In the genomic region with DNA sequence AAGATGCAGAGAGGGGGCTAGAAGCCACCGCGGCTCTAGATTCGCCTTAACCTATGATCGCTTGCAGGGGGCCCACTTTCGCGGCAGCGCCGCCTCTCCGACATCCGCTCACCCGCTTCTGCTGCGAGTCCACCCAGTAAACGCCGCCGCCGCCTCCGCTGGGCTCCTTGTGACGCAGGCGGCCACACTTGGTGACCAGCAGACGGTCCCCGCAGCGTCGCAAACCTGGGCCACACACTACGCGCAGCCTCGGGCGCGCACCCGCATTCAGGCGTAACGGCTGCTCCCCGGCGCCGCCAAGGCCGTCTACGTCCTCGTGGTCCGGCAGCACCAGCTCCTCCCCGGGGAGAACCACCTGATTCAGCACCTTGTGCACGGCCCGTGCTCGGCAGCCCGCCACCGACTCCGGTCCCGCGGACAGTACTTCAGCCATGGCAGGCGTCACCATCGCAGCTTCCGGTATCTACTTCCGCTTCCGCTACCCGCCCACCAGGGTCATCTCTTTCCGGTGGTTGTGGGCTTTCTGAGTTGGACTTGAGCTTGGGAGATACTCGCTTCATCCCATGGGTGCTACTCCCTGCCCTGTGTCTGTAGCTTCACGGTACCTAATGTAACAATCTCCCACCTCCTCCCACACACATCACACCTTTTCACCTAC, we compare ENCODE assay signal across 8 mouse cellular contexts. TPM values are rescaled to one million over a fixed set of nuclear protein-coding genes. Genes with fewer than 3 reads are reported as not detected.
DNase-seq lines count a peak whose midpoint lies in the region; ATAC-seq and TF ChIP-seq lines count a peak whose summit lies in the region.

No protein-coding gene starts in this region.

- peaks cover 32% of the 10 kb centered on the region for H3K36me3 ChIP-seq in erythroblast, embryonic 14.5 days (ENCODE audit: control insufficient read depth)
- peaks cover 28% of the 10 kb centered on the region for H3K36me3 ChIP-seq in heart, embryonic 12.5 days
- peaks cover 16% of the 10 kb centered on the region for H3K36me3 ChIP-seq in kidney, embryonic 16.5 days (ENCODE audit: insufficient read depth, low read length)
- H3K36me3 ChIP-seq in liver, adult 2 months (ENCODE audit: control insufficient read depth, insufficient read depth, low read length): peaks cover 22% of the 10 kb centered on the region

- peak overlapping the region; percentile 87 for H3K27ac ChIP-seq in heart, embryonic 12.5 days (ENCODE audit: poor library complexity, severe bottlenecking)
- H3K27ac ChIP-seq in kidney, embryonic 16.5 days (ENCODE audit: low read length): peak overlapping the region; percentile 91
- H3K27ac ChIP-seq in liver, adult 2 months (replicated peaks; ENCODE audit: insufficient read depth, low read depth, low read length): peak overlapping the region; percentile 78

- peak; percentile 89 for ATAC-seq in heart, embryonic 12.5 days (ENCODE audit: insufficient number of reproducible peaks, low FRiP score)
- peak; percentile 92 for ATAC-seq in kidney, embryonic 16.5 days (ENCODE audit: low FRiP score, low TSS enrichment)
- peak; percentile 89 for ATAC-seq in monocyte, adult 5-6 weeks (replicated peaks; ENCODE audit: insufficient number of reproducible peaks, low FRiP score, low TSS enrichment, poor library complexity, severe bottlenecking)

- H3K9ac ChIP-seq in heart, embryonic 12.5 days: peak overlapping the region; percentile 84
- H3K9ac ChIP-seq in kidney, embryonic 16.5 days (replicated peaks; ENCODE audit: low read length): peak overlapping the region; percentile 85
- peak overlapping the region; percentile 96 for H3K9ac ChIP-seq in liver, adult 2 months (ENCODE audit: low read depth, low read length)

- TF ChIP-seq POLR2A in liver, adult 2 months (IDR thresholded peaks at IDR 0.05; ENCODE audit: extremely low read depth, insufficient read depth, low read length): 0 out of 2 replicates have a peak, but pooled peaks have one; percentile 26

- peak overlapping the region; percentile 78 for H3K4me2 ChIP-seq in heart, embryonic 12.5 days
- H3K4me2 ChIP-seq in kidney, embryonic 16.5 days (replicated peaks; ENCODE audit: low read depth, low read length): peak overlapping the region; percentile 70

- H3K4me1 ChIP-seq in erythroblast, embryonic 14.5 days (ENCODE audit: control insufficient read depth): peaks cover 25% of the 10 kb centered on the region
- peaks cover 12% of the 10 kb centered on the region for H3K4me1 ChIP-seq in heart, embryonic 12.5 days (replicated peaks)
- peaks cover 12% of the 10 kb centered on the region; the same call in 1 of the 2 replicates for H3K4me1 ChIP-seq in kidney, embryonic 16.5 days (ENCODE audit: insufficient read depth, low read length)
- H3K4me1 ChIP-seq in liver, adult 2 months (ENCODE audit: control insufficient read depth, insufficient read depth, low read length): peaks cover 2% of the 10 kb centered on the region; the same call in 1 of the 2 replicates

- WGBS in heart, embryonic 12.5 days: under 1% methylated on average over 56 of the region's 56 CpGs
- under 1% methylated on average over 56 of the region's 56 CpGs for WGBS in kidney, embryonic 16.5 days
- under 1% methylated on average over 55 of the region's 56 CpGs for WGBS in liver, adult 2 months

- H3K9me3 ChIP-seq in erythroblast, embryonic 14.5 days (ENCODE audit: control insufficient read depth, low read length): no peaks in the 10 kb centered on the region
- H3K9me3 ChIP-seq in heart, embryonic 12.5 days (replicated peaks): 0 out of 2 replicates have a peak, but pooled peaks cover 2% of the 10 kb centered on the region
- no peaks in the 10 kb centered on the region for H3K9me3 ChIP-seq in kidney, embryonic 16.5 days (ENCODE audit: low read length)

- H3K4me3 ChIP-seq in erythroblast, embryonic 14.5 days (replicated peaks): peak overlapping the region; percentile 95
- peak overlapping the region; percentile 88 for H3K4me3 ChIP-seq in heart, embryonic 12.5 days
- H3K4me3 ChIP-seq in kidney, embryonic 16.5 days (ENCODE audit: low read length): peak overlapping the region; percentile 77
- peak overlapping the region; percentile 94 for H3K4me3 ChIP-seq in liver, adult 2 months (ENCODE audit: insufficient read depth, low read depth, low read length)

- peaks cover 3% of the 10 kb centered on the region for H3K79me2 ChIP-seq in liver, adult 2 months (ENCODE audit: control insufficient read depth, insufficient read depth, low read length)

- peaks cover 15% of the 10 kb centered on the region for H3K27me3 ChIP-seq in erythroblast, embryonic 14.5 days (ENCODE audit: control insufficient read depth)
- peaks cover 28% of the 10 kb centered on the region for H3K27me3 ChIP-seq in heart, embryonic 12.5 days (replicated peaks)
- H3K27me3 ChIP-seq in kidney, embryonic 16.5 days (ENCODE audit: insufficient read depth, low read length): no peaks in the 10 kb centered on the region
- 0 out of 2 replicates have a peak, but pooled peaks cover 6% of the 10 kb centered on the region for H3K27me3 ChIP-seq in liver, adult 2 months (ENCODE audit: control insufficient read depth, insufficient read depth, low read length)

- peak; percentile 83 for DNase-seq in CD4-positive helper T cell, adult 2 months (ENCODE audit: low read depth, low spot score)
- peak; percentile 57 for DNase-seq in brain, embryonic 18.5 days (ENCODE audit: low read depth, low spot score)
- DNase-seq in liver, adult 2 months (ENCODE audit: extremely low read depth, low read depth, low spot score): peak; percentile 75
- DNase-seq in spleen, postnatal 36 days (ENCODE audit: low spot score in 2 of 2): peak; percentile 80 to 83

- TF ChIP-seq CTCF in liver, adult 2 months (IDR thresholded peaks at IDR 0.05; ENCODE audit: low read depth, low read length): no peak

RNA-seq across cellular contexts. Expression of gene Dcaf10, which starts 21.6 kb away (rescaled TPM):
- 4.0 and 4.6 TPM in 2 replicates for polyA plus RNA-seq in erythroblast, embryonic 14.5 days (2012)
- polyA plus RNA-seq in heart, embryonic 12.5 days (2016; fragmentation: Nextera tagmentation; extraction: Ambion mirVana): 12.8 and 15.6 TPM in 2 replicates
- polyA plus RNA-seq in kidney, embryonic 16.5 days (2015; fragmentation: Nextera tagmentation; extraction: Ambion mirVana): 8.9 and 9.4 TPM in 2 replicates
- total RNA-seq in liver, adult 2 months (2014; rRNA removed): 8.5 and 11.6 TPM in 2 replicates
- 12.9 and 16.7 TPM in 2 replicates for polyA plus RNA-seq in liver, adult 2 months (2012; rRNA removed)
- 12.7 to 17.0 TPM (median 12.9 TPM) in 3 replicates for total RNA-seq in monocyte, adult 5-6 weeks (2017)

RNA-seq across cellular contexts. Expression of gene Exosc3, which starts 22.2 kb away (rescaled TPM):
- polyA plus RNA-seq in erythroblast, embryonic 14.5 days (2012): 3.3 and 5.2 TPM in 2 replicates
- polyA plus RNA-seq in heart, embryonic 12.5 days (2016; fragmentation: Nextera tagmentation; extraction: Ambion mirVana): 36.6 and 37.0 TPM in 2 replicates
- 84.0 and 85.3 TPM in 2 replicates for polyA plus RNA-seq in kidney, embryonic 16.5 days (2015; fragmentation: Nextera tagmentation; extraction: Ambion mirVana)
- 21.2 and 22.4 TPM in 2 replicates for total RNA-seq in liver, adult 2 months (2014; rRNA removed)
- 12.6 and 14.2 TPM in 2 replicates for polyA plus RNA-seq in liver, adult 2 months (2012; rRNA removed)
- 117 to 178 TPM (median 123 TPM) in 3 replicates for total RNA-seq in monocyte, adult 5-6 weeks (2017)

RNA-seq across cellular contexts. Expression of gene Trmt10b, which starts 23.4 kb away (rescaled TPM):
- polyA plus RNA-seq in erythroblast, embryonic 14.5 days (2012): 0.08 and 0.09 TPM in 2 replicates
- 9.3 and 10.1 TPM in 2 replicates for polyA plus RNA-seq in heart, embryonic 12.5 days (2016; fragmentation: Nextera tagmentation; extraction: Ambion mirVana)
- 18.7 TPM in 2 replicates for polyA plus RNA-seq in kidney, embryonic 16.5 days (2015; fragmentation: Nextera tagmentation; extraction: Ambion mirVana)
- 2.6 and 3.3 TPM in 2 replicates for total RNA-seq in liver, adult 2 months (2014; rRNA removed)
- 0.83 and 0.92 TPM in 2 replicates for polyA plus RNA-seq in liver, adult 2 months (2012; rRNA removed)
- total RNA-seq in monocyte, adult 5-6 weeks (2017): 17.1 to 19.6 TPM (median 18.9 TPM) in 3 replicates

Comparison
In these comparisons a context has a peak if more than half of its experiments do, and no peak if none do; other contexts are left out.
1. Peak in every context shown above with its lines: DNase-seq, ATAC-seq, H3K4me3 ChIP-seq and H3K27ac ChIP-seq.